Mouse (Mus musculus) MEL (cell line): ENCODE data around the gene Dclk1.

Source experiments
- BHLHE40 ChIP-seq: IDR thresholded peaks from 2 replicates; pipeline ENCODE4 v1.6.1; 2012; ENCODE audit warnings: low read depth, mild to moderate bottlenecking, inconsistent platforms, low read length, improper control_type of control experiment, borderline replicate concordance
- CTCF ChIP-seq, 3 experiments: IDR thresholded peaks in 2 of 3; conservative IDR thresholded peaks in 1 of 3; 2 replicates each; pipeline ENCODE4 v1.5.1; 2011 to 2012; ENCODE audit warnings: low read length in 3 of 3, low read depth in 2 of 3, mild to moderate bottlenecking in 2 of 3, improper control_type of control experiment in 1 of 3, inconsistent platforms in 1 of 3, mixed read lengths in 1 of 3, moderate library complexity in 1 of 3; ENCODE audit not compliant: control insufficient read depth in 1 of 3, insufficient read depth in 1 of 3, poor library complexity in 1 of 3, severe bottlenecking in 1 of 3
- E2F4 ChIP-seq: IDR thresholded peaks from 2 replicates; pipeline ENCODE4 v1.6.1; 2011; ENCODE audit warnings: low read depth, low read length, improper control_type of control experiment, borderline replicate concordance
- EP300 ChIP-seq, 2 experiments: IDR thresholded peaks; 2 replicates each; pipeline ENCODE4 v1.6.1; 2011; ENCODE audit warnings: improper control_type of control experiment in 2 of 2, low read length in 2 of 2, low read depth in 1 of 2, mild to moderate bottlenecking in 1 of 2
- ETS1 ChIP-seq: IDR thresholded peaks from 2 replicates; pipeline ENCODE4 v1.6.1; 2012; ENCODE audit warnings: low read depth, mild to moderate bottlenecking, inconsistent platforms, low read length, improper control_type of control experiment, moderate library complexity
- KAT2A ChIP-seq: conservative IDR thresholded peaks from 2 replicates; pipeline ENCODE4 v1.6.1; 2012; ENCODE audit warnings: low read depth, low read length, improper control_type of control experiment, inconsistent platforms
- MAFK ChIP-seq: IDR thresholded peaks from 2 replicates; pipeline ENCODE4 v1.6.1; 2011; ENCODE audit warnings: low read depth, mild to moderate bottlenecking, low read length, improper control_type of control experiment, borderline replicate concordance
- MAX ChIP-seq: IDR thresholded peaks from 2 replicates; pipeline ENCODE4 v1.6.1; 2011; ENCODE audit warnings: low read length, improper control_type of control experiment
- POLR2A ChIP-seq, 2 experiments: IDR thresholded peaks; 2 replicates each; pipeline ENCODE4 v1.6.1; 2011 to 2012; ENCODE audit warnings: low read length in 2 of 2, mild to moderate bottlenecking in 2 of 2, control low read depth in 1 of 2, improper control_type of control experiment in 1 of 2, low read depth in 1 of 2, moderate library complexity in 1 of 2; ENCODE audit not compliant: control insufficient read depth in 1 of 2, insufficient read depth in 1 of 2, poor library complexity in 1 of 2
- UBTF ChIP-seq: IDR thresholded peaks from 2 replicates; pipeline ENCODE4 v1.6.1; 2012; ENCODE audit warnings: low read depth, mild to moderate bottlenecking, inconsistent platforms, low read length, improper control_type of control experiment, moderate library complexity, borderline replicate concordance; ENCODE audit not compliant: insufficient read depth
- ZNF384 ChIP-seq: IDR thresholded peaks from 2 replicates; pipeline ENCODE4 v1.6.1; 2012; ENCODE audit warnings: low read depth, mild to moderate bottlenecking, inconsistent platforms, low read length, improper control_type of control experiment

- TF ChIP-seq ZNF384 (no peak), E2F4 (no peak), CTCF (IDR thresholded peaks at IDR 0.05 in 2 of 3, conservative IDR thresholded peaks at IDR 0.05 in 1 of 3; ENCODE audit: control insufficient read depth in 1 of 3, insufficient read depth in 1 of 3, low read depth in 2 of 3, low read length in 3 of 3, poor library complexity in 1 of 3, severe bottlenecking in 1 of 3) (no peak), POLR2A (IDR thresholded peaks at IDR 0.05; ENCODE audit: control insufficient read depth in 1 of 2, insufficient read depth in 1 of 2, low read depth in 1 of 2, low read length in 2 of 2, poor library complexity in 1 of 2) (no peak), MAFK (no peak), UBTF (no peak), KAT2A (no peak), MAX (no peak), BHLHE40 (no peak), EP300 (IDR thresholded peaks at IDR 0.05; ENCODE audit: low read depth in 1 of 2, low read length in 2 of 2) (no peak), ETS1 (no peak)
Measured at GRCm38 (mm10) chr3:55212254-55212653, 29.9 kb upstream of the Dclk1 start.
